Mouse (Mus musculus) cerebellum, adult 18-20 months (tissue): Measurements from ENCODE around the gene Hist2h3b.
A peak's percentile ranks its signal among the peaks of the same experiment; 100 is the strongest.
"Not testable (repeated sequence)": the region's sequence is repeated elsewhere in the genome, so short reads cannot be mapped to it uniquely, and the experiment has no call there.

ENCODE experiments used
- DNase-seq, 2 experiments: peaks; one replicate each; pipeline ENCODE4 v3.0.0; 2021

The Hist2h3b gene

GRCm38 (mm10) chr3:96239949-96240798, 28.3 kb upstream of the Hist2h3b start, which contains the start of gene Hist2h2aa2:
Hist2h2aa2 (minus strand) TSS chr3:96240276.
- DNase-seq: peak; percentile 89 to 97

GRCm38 (mm10) chr3:96240799-96241197, 27.7 kb upstream of the Hist2h3b start:
- no peak for DNase-seq

- no peak for DNase-seq
Measured at GRCm38 (mm10) chr3:96243921-96244572, 24.4 kb upstream of the Hist2h3b start.

- peak; percentile 82 to 89 for DNase-seq
Measured at GRCm38 (mm10) chr3:96245003-96245886, 23.2 kb upstream of the Hist2h3b start, which contains the start of gene Hist2h2aa1. Hist2h2aa1 (plus strand) TSS chr3:96245497.

DNA sequence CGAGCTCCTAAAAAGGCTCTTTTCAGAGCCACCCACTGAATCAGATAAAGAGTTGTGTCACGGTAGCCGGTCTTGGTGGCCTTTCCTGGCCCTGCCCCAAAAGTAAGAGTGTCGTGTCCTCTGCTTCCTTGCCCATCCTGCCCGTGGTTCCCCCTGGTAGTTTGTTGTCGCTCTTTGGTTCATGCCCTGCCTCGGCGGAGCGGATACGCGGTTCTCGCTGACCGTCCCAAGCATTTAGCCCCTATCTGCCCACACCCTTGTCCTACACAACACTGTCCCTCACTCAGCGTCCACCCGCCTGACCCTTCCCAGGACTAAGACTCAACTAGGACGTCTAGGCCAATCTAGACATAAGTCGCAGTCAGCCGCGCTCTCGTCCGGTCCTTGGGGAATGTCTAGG, 22.4 kb upstream of the Hist2h3b start:
- not testable (repeated sequence) for DNase-seq

- not testable (repeated sequence) for DNase-seq
Measured at GRCm38 (mm10) chr3:96246427-96246856, 22.0 kb upstream of the Hist2h3b start, which contains the start of gene Hist2h3c1. Hist2h3c1 (plus strand) TSS chr3:96246685.

DNA sequence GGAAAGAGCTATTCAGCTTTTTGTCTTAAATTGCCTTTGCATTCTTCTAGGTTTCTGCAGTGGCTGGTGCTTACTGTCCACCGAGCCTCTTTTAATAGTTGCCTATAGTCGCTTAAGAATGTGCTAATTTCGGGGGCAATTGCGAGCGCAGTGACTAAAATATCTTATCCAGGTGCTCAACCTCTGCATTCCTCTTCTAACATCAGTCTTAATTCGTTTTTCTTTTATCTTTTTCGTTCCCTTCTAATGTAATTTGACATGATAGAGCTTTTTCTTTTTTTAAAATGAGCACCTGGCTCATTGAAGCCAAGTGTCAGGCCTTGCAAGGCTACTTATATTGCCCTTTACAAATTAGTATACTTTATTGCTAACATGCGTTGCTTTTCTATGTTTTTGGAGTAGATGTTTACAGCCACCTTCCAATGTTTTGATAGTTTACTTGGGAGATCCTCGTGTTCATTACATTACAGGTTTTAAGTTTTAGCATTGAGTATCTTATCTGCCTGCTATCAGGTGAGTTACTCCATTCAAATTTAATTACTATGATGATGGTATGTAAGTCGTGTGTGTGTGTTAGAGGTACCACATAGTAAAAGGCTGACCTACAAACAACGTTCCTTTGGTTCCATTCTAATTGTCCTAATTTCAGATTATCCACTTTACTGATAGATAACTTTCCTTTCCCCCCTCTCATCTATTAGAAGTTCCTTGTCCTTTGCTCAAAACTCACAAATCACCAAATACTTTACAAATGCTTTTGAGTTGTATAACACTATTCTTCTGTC, 20.9 kb upstream of the Hist2h3b start:
- no peak for DNase-seq

- DNase-seq: no peak
Measured at GRCm38 (mm10) chr3:96248141-96249033, 20.1 kb upstream of the Hist2h3b start.

DNA sequence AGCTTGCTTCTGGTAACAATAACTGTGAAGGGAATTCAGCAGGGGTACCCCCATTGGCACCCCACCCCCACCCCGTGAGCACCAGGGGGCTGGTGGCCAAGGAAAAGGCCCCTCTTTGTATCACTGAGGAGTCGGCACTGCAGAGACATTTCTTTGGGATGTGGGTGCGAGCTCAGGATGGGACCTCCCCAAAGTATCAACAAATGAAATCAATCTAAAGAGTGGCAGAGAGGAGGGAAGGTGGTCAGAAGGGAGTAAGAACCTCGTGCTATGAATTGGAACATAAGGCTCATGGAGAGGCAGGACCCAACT, 19.5 kb upstream of the Hist2h3b start:
- DNase-seq: no peak

DNA sequence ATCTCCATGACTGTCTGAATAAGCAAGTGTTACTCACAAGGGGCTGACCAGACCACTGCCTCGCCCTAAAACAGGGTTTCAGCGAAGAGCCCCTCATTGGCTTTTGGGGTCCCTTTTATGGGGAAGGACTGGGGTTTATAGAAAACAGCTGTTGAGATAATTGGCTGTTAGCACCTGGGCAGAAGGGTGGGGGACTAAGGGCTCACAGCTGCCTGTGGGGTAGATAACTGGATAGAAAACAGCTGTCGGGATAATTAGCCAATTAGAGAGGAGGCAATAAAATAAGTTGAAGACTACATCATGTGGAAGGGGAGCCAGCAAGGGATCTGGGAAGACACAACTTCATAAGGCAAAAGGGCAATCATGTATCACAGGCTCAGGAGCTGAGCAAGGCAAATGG, 17.6 kb upstream of the Hist2h3b start:
- no peak for DNase-seq

- DNase-seq: no peak
Measured at GRCm38 (mm10) chr3:96251787-96252186, 16.7 kb upstream of the Hist2h3b start.

- no peak for DNase-seq
Measured at GRCm38 (mm10) chr3:96254683-96255355, 13.6 kb upstream of the Hist2h3b start.

- no peak for DNase-seq
Measured at GRCm38 (mm10) chr3:96255926-96256593, 12.4 kb upstream of the Hist2h3b start.

DNA sequence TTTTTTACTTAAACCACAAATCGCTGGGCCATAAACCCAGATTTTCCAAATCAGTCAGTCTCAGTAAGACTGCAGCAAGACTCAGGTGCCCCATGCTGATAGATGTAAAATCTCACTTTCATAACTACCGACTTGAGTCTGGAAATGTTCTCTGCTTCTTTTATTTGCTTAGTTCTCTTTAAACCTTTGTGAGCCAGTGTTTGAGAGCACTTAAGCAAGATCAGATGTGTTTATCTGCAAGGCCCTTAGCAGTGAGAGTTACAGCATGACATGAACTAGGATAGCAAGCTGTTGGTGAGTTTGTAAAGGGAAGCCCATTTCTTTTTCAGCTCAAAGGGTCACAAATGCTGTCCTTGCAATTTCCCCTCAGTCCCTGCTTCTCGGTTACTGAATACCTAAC, 11.3 kb upstream of the Hist2h3b start:
- no peak for DNase-seq

DNA sequence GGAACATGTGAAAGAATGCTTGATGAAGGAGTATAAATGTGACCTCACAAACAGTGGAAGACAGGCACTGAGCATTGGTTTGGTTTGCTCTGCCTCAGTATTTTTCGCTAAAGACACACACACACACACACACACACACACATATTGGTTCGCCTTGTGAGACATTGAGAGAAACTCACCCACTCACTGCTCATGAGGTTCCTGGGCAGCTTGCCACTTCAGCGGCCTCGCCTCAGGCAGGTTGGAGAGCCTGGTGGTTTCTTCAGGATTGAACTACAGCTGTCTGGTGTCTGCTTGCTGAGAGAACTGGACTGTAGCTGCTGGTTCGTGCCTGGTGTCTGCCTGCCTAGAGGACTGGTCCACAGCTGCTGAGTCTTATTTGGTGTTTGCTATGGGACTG, 8.2 kb upstream of the Hist2h3b start:
- no peak for DNase-seq

GRCm38 (mm10) chr3:96261623-96262022, 6.8 kb upstream of the Hist2h3b start:
- no peak for DNase-seq

GRCm38 (mm10) chr3:96262216-96262875, 6.1 kb upstream of the Hist2h3b start:
- DNase-seq: peak; percentile 85 to 94

- peak; percentile 95 to 96 for DNase-seq
Measured at GRCm38 (mm10) chr3:96262979-96263550, 5.4 kb upstream of the Hist2h3b start, which contains the start of gene Hist2h4. Hist2h4 (minus strand) TSS chr3:96263311.
